Comparison of ENCODE assay signal across 9 mouse cellular contexts in genomic region chr8:80982829-80983228, GRCm38 (mm10). TPM values are rescaled to one million over a fixed set of nuclear protein-coding genes. Genes with fewer than 3 reads are reported as not detected.
DNase-seq lines count a peak whose midpoint lies in the region; ATAC-seq lines count a peak whose summit lies in the region.
"Had no signal": no experiment of that assay in that cellular context is flagged by ENCODE, and none has a peak within 500 bp of the region (broad histone marks: within the 10 kb centered on the region; RNA-seq: fewer than 3 reads in every experiment).

No protein-coding gene starts in this region.

- no peaks in the 10 kb centered on the region for H3K9me3 ChIP-seq in forebrain, embryonic 16.5 days (ENCODE audit: control insufficient read depth, low read length)
- H3K9me3 ChIP-seq: limb, embryonic 15.5 days had no signal

- H3K4me1 ChIP-seq in forebrain, embryonic 16.5 days (replicated peaks; ENCODE audit: control insufficient read depth, insufficient read depth, low read length): peaks cover 5% of the 10 kb centered on the region; the same call in 1 of the 2 replicates
- H3K4me1 ChIP-seq: limb, embryonic 15.5 days had no signal

- no peak overlapping the region for H3K4me2 ChIP-seq in forebrain, embryonic 16.5 days (ENCODE audit: low read length)
- H3K4me2 ChIP-seq: limb, embryonic 15.5 days had no signal

- peak; percentile 15 for DNase-seq in kidney, adult 18-20 months
- DNase-seq in kidney, postnatal 4 days: no peak
- DNase-seq in 416B (ENCODE audit: low read depth) (peak; percentile 76), NIH3T3 (ENCODE audit: low read depth) (peak; percentile 42)
- DNase-seq in spleen, postnatal 36 days (ENCODE audit: low spot score in 2 of 2): no peak
- DNase-seq in embryo, embryonic 9.5 days (ENCODE audit: extremely low spot score): no peak

- no peak overlapping the region for H3K9ac ChIP-seq in forebrain, embryonic 16.5 days (replicated peaks; ENCODE audit: low read depth, low read length)
- H3K9ac ChIP-seq: limb, embryonic 15.5 days had no signal

- H3K27ac ChIP-seq in forebrain, embryonic 16.5 days (ENCODE audit: low read length): no peak overlapping the region; the same call in 1 of the 2 replicates
- H3K27ac ChIP-seq: limb, embryonic 15.5 days had no signal

- WGBS in forebrain, embryonic 16.5 days: 33% methylated on average over 4 of the region's 4 CpGs

- peak; percentile 81 for ATAC-seq in forebrain, embryonic 16.5 days
- no peak for ATAC-seq in erythroblast, adult 5-6 weeks (replicated peaks; ENCODE audit: low FRiP score, poor library complexity, severe bottlenecking)

- no peaks in the 10 kb centered on the region for H3K27me3 ChIP-seq in forebrain, embryonic 16.5 days (replicated peaks; ENCODE audit: control insufficient read depth, insufficient read depth, low read length)
- H3K27me3 ChIP-seq: limb, embryonic 15.5 days had no signal

- H3K4me3 ChIP-seq in forebrain, embryonic 16.5 days (replicated peaks; ENCODE audit: low read length): no peak overlapping the region
- H3K4me3 ChIP-seq: limb, embryonic 15.5 days had no signal

- H3K36me3 ChIP-seq in forebrain, embryonic 16.5 days (ENCODE audit: control insufficient read depth, insufficient read depth): peaks cover 27% of the 10 kb centered on the region

RNA-seq across cellular contexts. Expression of gene Usp38, which starts 31.9 kb away (rescaled TPM):
- 21.4 and 24.6 TPM in 2 replicates for polyA plus RNA-seq in forebrain, embryonic 16.5 days (2015; fragmentation: Nextera tagmentation; extraction: Ambion mirVana)
- total RNA-seq in erythroblast, adult 5-6 weeks (2015; ENCODE audit: low replicate concordance): 9.4 and 15.6 TPM in 2 replicates
- 8.3 and 11.2 TPM in 2 replicates for total RNA-seq in erythroblast, adult 5-6 weeks (2017; ENCODE audit: low replicate concordance)

Comparison
In these comparisons a context has a peak if more than half of its experiments do, and no peak if none do; other contexts are left out.
1. DNase-seq: peak in kidney, adult 18-20 months (single experiment), 416B (single experiment) and NIH3T3 (single experiment); none in kidney, postnatal 4 days (0 of 2), spleen, postnatal 36 days (0 of 2) and embryo, embryonic 9.5 days (single experiment).